Comparison of ENCODE assay signal across 9 mouse cellular contexts in the genomic region with DNA sequence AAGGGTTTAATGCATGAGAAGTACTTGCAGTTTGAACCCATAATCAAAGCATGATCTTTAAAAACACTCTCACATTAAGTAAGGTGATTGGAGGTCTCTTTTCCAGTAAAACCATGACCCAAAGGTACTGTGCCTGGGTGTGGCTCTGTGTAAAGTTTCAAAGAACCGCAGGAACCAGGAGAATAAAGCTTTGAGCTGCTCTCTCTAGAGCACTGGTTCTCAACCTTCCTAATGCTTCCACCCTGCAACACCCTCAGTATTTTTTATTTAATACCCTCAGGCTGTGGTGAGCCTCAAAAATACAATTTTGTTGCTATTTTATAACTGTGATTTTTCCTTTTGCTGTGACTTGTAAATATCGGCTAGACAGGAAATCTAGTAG. TPM values are rescaled to one million over a fixed set of nuclear protein-coding genes. Genes with fewer than 3 reads are reported as not detected.
A peak's percentile ranks its signal among the peaks of the same experiment; 100 is the strongest.
DNase-seq lines count a peak whose midpoint lies in the region; ATAC-seq and TF ChIP-seq lines count a peak whose summit lies in the region.
"Not testable (repeated sequence)": the region's sequence is repeated elsewhere in the genome, so short reads cannot be mapped to it uniquely, and the experiment has no call there.
"Had no signal": no experiment of that assay in that cellular context is flagged by ENCODE, and none has a peak within 500 bp of the region (broad histone marks: within the 10 kb centered on the region; RNA-seq: fewer than 3 reads in every experiment).

No protein-coding gene starts in this region.

- H3K27me3 ChIP-seq in embryonic facial prominence, embryonic 12.5 days; heart, adult 2 months (ENCODE audit: control insufficient read depth, insufficient read depth, low read length); hindbrain, embryonic 14.5 days (ENCODE audit: control insufficient read depth, insufficient read depth, low read length); liver, embryonic 16.5 days (ENCODE audit: control insufficient read depth, insufficient read depth, low read depth, low read length); midbrain, embryonic 15.5 days (replicated peaks); stomach, embryonic 16.5 days (ENCODE audit: control insufficient read depth, insufficient read depth, low read length): not testable (repeated sequence)

- H3K9me3 ChIP-seq in embryonic facial prominence, embryonic 12.5 days; hindbrain, embryonic 14.5 days (ENCODE audit: control insufficient read depth, low read length); liver, embryonic 16.5 days (replicated peaks; ENCODE audit: control insufficient read depth, low read length); midbrain, embryonic 15.5 days; stomach, embryonic 16.5 days (replicated peaks; ENCODE audit: control insufficient read depth, low read length): not testable (repeated sequence)

- peak; percentile 14 for DNase-seq in ES-CJ7 (ENCODE audit: low read depth, low spot score)
- not testable (repeated sequence) for DNase-seq in heart, adult 2 months; hindbrain, embryonic 14.5 days (ENCODE audit: low spot score); layer of hippocampus, adult 2 months (ENCODE audit: low spot score in 2 of 2)

- H3K4me2 ChIP-seq in embryonic facial prominence, embryonic 12.5 days (replicated peaks), result peak overlapping the region; percentile 69
- peak overlapping the region; percentile 77 for H3K4me2 ChIP-seq in hindbrain, embryonic 14.5 days (replicated peaks)
- H3K4me2 ChIP-seq in liver, embryonic 16.5 days (ENCODE audit: low read depth, low read length), result peak overlapping the region; percentile 71
- H3K4me2 ChIP-seq in midbrain, embryonic 15.5 days, result peak overlapping the region; percentile 78
- H3K4me2 ChIP-seq in stomach, embryonic 16.5 days (ENCODE audit: low read depth, low read length), result peak overlapping the region; percentile 61

- TF ChIP-seq EP300 in heart, adult 2 months (IDR thresholded peaks at IDR 0.05; ENCODE audit: insufficient read depth, low read depth, low read length), result not testable (repeated sequence)

- not testable (repeated sequence) for H3K4me1 ChIP-seq in embryonic facial prominence, embryonic 12.5 days; heart, adult 2 months (ENCODE audit: control insufficient read depth, insufficient read depth, low read length); hindbrain, embryonic 14.5 days (replicated peaks; ENCODE audit: control insufficient read depth, insufficient read depth, low read length); liver, embryonic 16.5 days (ENCODE audit: control insufficient read depth, low read depth, low read length); midbrain, embryonic 15.5 days; stomach, embryonic 16.5 days (ENCODE audit: control insufficient read depth, insufficient read depth, low read length)

- not testable (repeated sequence) for TF ChIP-seq CTCF in heart, adult 2 months (IDR thresholded peaks at IDR 0.05); layer of hippocampus, adult 2 months (conservative IDR thresholded peaks at IDR 0.05)

- H3K79me2 ChIP-seq in heart, adult 2 months (replicated peaks; ENCODE audit: control insufficient read depth, insufficient read depth, low read length), result not testable (repeated sequence)

- H3K9ac ChIP-seq in embryonic facial prominence, embryonic 12.5 days; heart, adult 2 months (ENCODE audit: low read depth, low read length); liver, embryonic 16.5 days (ENCODE audit: low read depth, low read length); stomach, embryonic 16.5 days (ENCODE audit: low read length): not testable (repeated sequence)
- H3K9ac ChIP-seq in hindbrain, embryonic 14.5 days, result peak overlapping the region; percentile 85
- peak overlapping the region; percentile 93; the same call in 1 of the 2 replicates for H3K9ac ChIP-seq in midbrain, embryonic 15.5 days

- ATAC-seq in embryonic facial prominence, embryonic 12.5 days (ENCODE audit: insufficient number of reproducible peaks, insufficient read depth, low FRiP score, low TSS enrichment), result 0 out of 2 replicates have a peak, but pooled peaks have one; percentile 9
- ATAC-seq in hindbrain, embryonic 14.5 days (ENCODE audit: low FRiP score), result peak; percentile 65
- not testable (repeated sequence) for ATAC-seq in liver, embryonic 16.5 days (ENCODE audit: low read depth); stomach, embryonic 16.5 days (ENCODE audit: insufficient read depth, low FRiP score)
- ATAC-seq in midbrain, embryonic 15.5 days (replicated peaks), result peak; percentile 71

- not testable (repeated sequence) for H3K27ac ChIP-seq in embryonic facial prominence, embryonic 12.5 days; liver, embryonic 16.5 days (ENCODE audit: low read length); stomach, embryonic 16.5 days (ENCODE audit: low read length)
- peak overlapping the region; percentile 81 for H3K27ac ChIP-seq in heart, adult 2 months
- peak overlapping the region; percentile 82 for H3K27ac ChIP-seq in hindbrain, embryonic 14.5 days
- H3K27ac ChIP-seq in layer of hippocampus, adult 2 months, result peak overlapping the region; percentile 95
- H3K27ac ChIP-seq in midbrain, embryonic 15.5 days, result peak overlapping the region; percentile 89

- not testable (repeated sequence) for H3K36me3 ChIP-seq in embryonic facial prominence, embryonic 12.5 days; heart, adult 2 months (ENCODE audit: control insufficient read depth, insufficient read depth, low read length); hindbrain, embryonic 14.5 days (replicated peaks; ENCODE audit: control insufficient read depth, insufficient read depth); liver, embryonic 16.5 days (ENCODE audit: control insufficient read depth, insufficient read depth); midbrain, embryonic 15.5 days (replicated peaks); stomach, embryonic 16.5 days (ENCODE audit: control insufficient read depth, insufficient read depth, low read length)

- intact Hi-C loops in heart, adult 2 months (cut with DNase I), result loop anchor here (2.0 kb wide), 1 partner anchor 20 kb away; a partner anchor contains a TSS

- peak overlapping the region; percentile 63 for H3K4me3 ChIP-seq in embryonic facial prominence, embryonic 12.5 days
- peak overlapping the region; percentile 75 for H3K4me3 ChIP-seq in heart, adult 2 months
- peak overlapping the region; percentile 71 for H3K4me3 ChIP-seq in hindbrain, embryonic 14.5 days (replicated peaks; ENCODE audit: low read length)
- H3K4me3 ChIP-seq in layer of hippocampus, adult 2 months, result peak overlapping the region; percentile 79
- H3K4me3 ChIP-seq in liver, embryonic 16.5 days (ENCODE audit: low read depth, low read length), result peak overlapping the region; percentile 75
- H3K4me3 ChIP-seq in midbrain, embryonic 15.5 days, result peak overlapping the region; percentile 88
- peak overlapping the region; percentile 71 for H3K4me3 ChIP-seq in stomach, embryonic 16.5 days (replicated peaks; ENCODE audit: low read length)

- TF ChIP-seq POLR2A in heart, adult 2 months (IDR thresholded peaks at IDR 0.05; ENCODE audit: insufficient read depth, low read depth, low read length), result not testable (repeated sequence)

- 38% methylated on average over 2 of the region's 2 CpGs for WGBS in embryonic facial prominence, embryonic 12.5 days
- WGBS in heart, adult 2 months, result 36% methylated on average over 2 of the region's 2 CpGs
- 32% methylated on average over 2 of the region's 2 CpGs for WGBS in hindbrain, embryonic 14.5 days
- WGBS in liver, embryonic 16.5 days (ENCODE audit: insufficient replicate concordance), result 24% methylated on average over 2 of the region's 2 CpGs
- 33% methylated on average over 2 of the region's 2 CpGs for WGBS in midbrain, embryonic 15.5 days
- WGBS in stomach, embryonic 16.5 days, result 29% methylated on average over 2 of the region's 2 CpGs

RNA-seq across cellular contexts. Expression of a gene that starts 20.5 kb away (rescaled TPM):
- 615 and 661 TPM in 2 replicates for polyA plus RNA-seq in embryonic facial prominence, embryonic 12.5 days (2016; fragmentation: Nextera tagmentation; extraction: Ambion mirVana)
- total RNA-seq in heart, adult 2 months (2021), result 100 to 1,000 TPM; 374 to 483 TPM
- 44.4 and 127 TPM in 2 replicates for polyA plus RNA-seq in heart, adult 2 months (2012; rRNA removed)
- 252 and 279 TPM in 2 replicates for polyA plus RNA-seq in hindbrain, embryonic 14.5 days (2014; fragmentation: Nextera tagmentation; extraction: Ambion mirVana)
- total RNA-seq in layer of hippocampus, adult 2 months (2021), result 100 to 1,000 TPM; 306 to 337 TPM
- polyA plus RNA-seq in liver, embryonic 16.5 days (2015; fragmentation: Nextera tagmentation; extraction: Ambion mirVana), result 301 and 321 TPM in 2 replicates
- polyA plus RNA-seq in midbrain, embryonic 15.5 days (2015; fragmentation: Nextera tagmentation; extraction: Ambion mirVana), result 297 and 302 TPM in 2 replicates
- polyA plus RNA-seq in stomach, embryonic 16.5 days (2015; fragmentation: Nextera tagmentation; extraction: Ambion mirVana), result 669 and 693 TPM in 2 replicates

RNA-seq across cellular contexts. Expression of a gene that starts 20.8 kb away (rescaled TPM):
- polyA plus RNA-seq in embryonic facial prominence, embryonic 12.5 days (2016; fragmentation: Nextera tagmentation; extraction: Ambion mirVana), result 1.8 and 2.3 TPM in 2 replicates
- total RNA-seq in heart, adult 2 months (2021), result 1 to 10 TPM; 2.1 to 2.2 TPM
- 1.2 and 2.1 TPM in 2 replicates for polyA plus RNA-seq in heart, adult 2 months (2012; rRNA removed)
- 0.82 and 2.5 TPM in 2 replicates for polyA plus RNA-seq in hindbrain, embryonic 14.5 days (2014; fragmentation: Nextera tagmentation; extraction: Ambion mirVana)
- 1 to 10 TPM; 1.3 to 1.5 TPM for total RNA-seq in layer of hippocampus, adult 2 months (2021)
- 0.32 and 0.42 TPM in 2 replicates for polyA plus RNA-seq in liver, embryonic 16.5 days (2015; fragmentation: Nextera tagmentation; extraction: Ambion mirVana)
- 2.1 and 2.4 TPM in 2 replicates for polyA plus RNA-seq in midbrain, embryonic 15.5 days (2015; fragmentation: Nextera tagmentation; extraction: Ambion mirVana)
- polyA plus RNA-seq in stomach, embryonic 16.5 days (2015; fragmentation: Nextera tagmentation; extraction: Ambion mirVana), result 0.79 and 1.1 TPM in 2 replicates
- polyA plus RNA-seq: erythroblast, embryonic 14.5 days had no signal
